Mouse (Mus musculus) thymus, adult 2 months (tissue): ENCODE measurements around the gene Ptcd3. TPM values are rescaled to one million over a fixed set of nuclear protein-coding genes. Genes with fewer than 3 reads are reported as not detected.

Experiments used
- DNase-seq: peaks from one replicate; pipeline ENCODE4 v3.0.0; 2021
- H3K27ac ChIP-seq: fragments of 200-500 bp; 2 replicates; pipeline ENCODE4 v1.5.1; 2012; ENCODE audit warnings: low read length, control low read depth; ENCODE audit not compliant: control insufficient read depth, insufficient read depth
- H3K27me3 ChIP-seq: fragments of 200-500 bp; 2 replicates; pipeline ENCODE4 v1.6.1; 2012; ENCODE audit warnings: mild to moderate bottlenecking, low read length, moderate library complexity, mixed read lengths; ENCODE audit not compliant: control insufficient read depth, insufficient read depth
- H3K36me3 ChIP-seq: fragments of 200-500 bp; 2 replicates; pipeline ENCODE4 v1.6.1; 2012; ENCODE audit warnings: mild to moderate bottlenecking, low read length, moderate library complexity; ENCODE audit not compliant: control insufficient read depth, insufficient read depth
- H3K4me1 ChIP-seq: fragments of 200-500 bp; replicated peaks from 2 replicates; pipeline ENCODE4 v1.6.1; 2012; ENCODE audit warnings: low read length; ENCODE audit not compliant: control insufficient read depth, insufficient read depth
- H3K4me3 ChIP-seq: fragments of 200-500 bp; 2 replicates; pipeline ENCODE4 v1.5.1; 2012; ENCODE audit warnings: mild to moderate bottlenecking, low read length, control low read depth, moderate library complexity; ENCODE audit not compliant: control insufficient read depth, insufficient read depth
- CTCF ChIP-seq: fragments of 200-500 bp; IDR thresholded peaks from 2 replicates; pipeline ENCODE4 v1.5.1; 2012; ENCODE audit warnings: mild to moderate bottlenecking, control low read depth, low read length, moderate library complexity, borderline replicate concordance; ENCODE audit not compliant: control insufficient read depth, poor library complexity, insufficient read depth; ENCODE audit errors: extremely low read depth
- POLR2A ChIP-seq: fragments of 200-500 bp; IDR thresholded peaks from 2 replicates; pipeline ENCODE4 v1.6.1; 2012; ENCODE audit warnings: mild to moderate bottlenecking, low read length, control low read depth, moderate library complexity; ENCODE audit not compliant: control insufficient read depth, poor library complexity, insufficient read depth; ENCODE audit errors: extremely low read depth
- WGBS: fragments of 180-500 bp; shearing (Covaris S2); methylation state at CpG from one replicate; pipeline ENCODE4 v1.1.7; 2018; 5-methylcytosine and 5-hydroxymethylcytosine counted together
- polyA plus RNA-seq: library from polyadenylated mRNA; depleted of rRNA; stranded (reverse); fragments of >200 nt; gene quantifications from 2 replicates; pipeline ENCODE4 v1.2.3, GENCODE M21; 2012; rRNA removed

The Ptcd3 gene
- 18.2 and 23.0 TPM in 2 replicates for polyA plus RNA-seq

- DNase-seq = peak; percentile 88
- Histone ChIP-seq H3K4me1 (peaks cover 5% of the 10 kb centered on the region), H3K36me3 (peaks cover 19% of the 10 kb centered on the region), H3K27me3 (no peaks in the 10 kb centered on the region), H3K4me3 (peak within 1 kb of the TSS; percentile 95), H3K27ac (peak within 1 kb of the TSS; percentile 37; the same call in 1 of the 2 replicates)
- under 1% methylated on average over 58 of the region's 58 CpGs for WGBS
- peak; percentile 19; the same call in 1 of the 2 replicates for TF ChIP-seq CTCF
- peak; percentile 57; the same call in 1 of the 2 replicates for TF ChIP-seq POLR2A
Measured at GRCm38 (mm10) chr6:71908481-71909381, at the start of gene Ptcd3, which contains the start of gene Polr1a. Ptcd3 (minus strand) TSS chr6:71908750. Polr1a (plus strand) TSS chr6:71909053.

DNA sequence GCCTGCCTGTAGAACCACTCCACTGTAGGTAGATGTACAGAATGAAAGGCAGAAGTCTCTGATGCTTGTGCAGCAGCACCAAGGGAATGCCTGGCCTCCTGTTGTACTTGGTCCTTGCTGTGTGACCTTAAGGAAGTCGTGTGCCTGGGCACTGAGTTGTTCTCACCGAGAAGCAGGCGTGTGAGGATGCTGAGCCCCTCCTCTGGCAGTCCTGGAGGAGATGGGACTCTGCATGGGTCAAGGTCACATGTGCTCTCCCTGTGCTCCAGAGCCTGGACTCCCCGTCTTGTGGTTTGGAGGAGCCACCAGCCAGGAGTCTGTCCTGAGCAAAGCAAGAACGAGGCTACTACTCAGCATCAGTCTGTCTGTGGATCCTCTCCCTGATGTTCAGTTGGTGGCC lies 42.6 kb upstream of the Ptcd3 start:
- H3K36me3 ChIP-seq = peaks cover 4% of the 10 kb centered on the region
- no peak for DNase-seq
- 89% methylated on average over 5 of the region's 5 CpGs for WGBS
- no peaks in the 10 kb centered on the region for H3K27me3 ChIP-seq
- H3K27ac ChIP-seq = no peak overlapping the region
- H3K4me1 ChIP-seq = peaks cover 6% of the 10 kb centered on the region
- H3K4me3 ChIP-seq = no peak overlapping the region
- no peak for TF ChIP-seq POLR2A
- TF ChIP-seq CTCF = no peak

GRCm38 (mm10) chr6:71950592-71950991 lies 42.0 kb upstream of the Ptcd3 start:
- Histone ChIP-seq H3K4me1 (peaks cover 6% of the 10 kb centered on the region), H3K27ac (no peak overlapping the region), H3K4me3 (no peak overlapping the region), H3K27me3 (no peaks in the 10 kb centered on the region), H3K36me3 (peaks cover 4% of the 10 kb centered on the region)
- no peak for DNase-seq
- TF ChIP-seq CTCF (no peak), POLR2A (no peak)
- WGBS = 77% methylated on average over 3 of the region's 3 CpGs

DNA sequence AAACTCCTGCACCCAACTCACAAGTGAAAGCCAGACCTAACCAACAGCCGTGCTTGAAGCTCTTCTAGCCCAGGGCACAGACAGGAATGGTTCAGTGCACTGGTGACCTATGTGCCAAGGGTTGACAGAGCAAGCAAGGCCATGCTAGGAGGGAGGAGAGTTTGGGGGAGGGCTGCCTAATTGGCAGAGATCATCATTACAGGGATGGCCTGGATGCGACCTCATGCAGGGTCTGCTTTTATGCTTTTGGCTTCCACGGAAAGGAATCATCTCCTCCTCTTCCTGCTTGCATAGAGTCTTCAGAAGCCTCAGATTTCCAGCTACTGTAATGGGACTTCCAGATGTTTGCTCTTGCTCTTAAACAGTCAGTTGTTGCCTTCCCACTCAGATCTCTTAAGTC lies 41.2 kb upstream of the Ptcd3 start:
- Histone ChIP-seq H3K27me3 (no peaks in the 10 kb centered on the region), H3K4me3 (no peak overlapping the region), H3K36me3 (peaks cover 4% of the 10 kb centered on the region), H3K27ac (no peak overlapping the region), H3K4me1 (peaks cover 6% of the 10 kb centered on the region)
- TF ChIP-seq POLR2A (no peak), CTCF (no peak)
- no peak for DNase-seq
- 85% methylated on average over 3 of the region's 3 CpGs for WGBS

DNA sequence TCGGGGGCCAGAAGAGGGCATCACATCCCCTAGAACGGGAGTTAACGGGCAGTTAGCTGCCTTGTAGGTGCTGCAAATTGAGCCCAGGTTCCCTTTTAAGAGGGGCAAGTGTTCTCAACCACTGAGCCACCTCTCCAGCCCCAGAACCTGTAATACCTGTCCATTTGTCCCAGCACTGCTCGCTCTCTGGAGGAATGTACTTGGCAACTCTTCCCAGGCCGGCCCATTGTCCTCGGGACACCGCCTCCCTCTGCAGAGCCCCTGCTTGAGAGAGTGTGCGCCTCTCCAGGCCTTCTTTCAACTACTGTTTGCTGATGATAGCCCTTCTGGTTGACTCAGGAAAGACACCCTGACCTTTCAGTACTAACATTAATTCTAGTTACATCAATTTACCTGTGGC lies 37.6 kb upstream of the Ptcd3 start:
- Histone ChIP-seq H3K4me3 (no peak overlapping the region), H3K27ac (no peak overlapping the region), H3K4me1 (peaks cover under 1% of the 10 kb centered on the region), H3K27me3 (no peaks in the 10 kb centered on the region), H3K36me3 (no peaks in the 10 kb centered on the region)
- DNase-seq = no peak
- WGBS = 98% methylated on average over 8 of the region's 8 CpGs
- TF ChIP-seq CTCF (no peak), POLR2A (no peak)

- TF ChIP-seq POLR2A = no peak
- no peak for TF ChIP-seq CTCF
- 97% methylated on average over 6 of the region's 6 CpGs for WGBS
- no peaks in the 10 kb centered on the region for H3K27me3 ChIP-seq
- DNase-seq = no peak
- no peaks in the 10 kb centered on the region for H3K36me3 ChIP-seq
- H3K27ac ChIP-seq = no peak overlapping the region
- no peaks in the 10 kb centered on the region for H3K4me1 ChIP-seq
- no peak overlapping the region for H3K4me3 ChIP-seq
Measured at GRCm38 (mm10) chr6:71945101-71945500, 36.6 kb upstream of the Ptcd3 start.
